Mouse (Mus musculus) kidney, adult 2 months (tissue): Measurements from ENCODE around the gene Prox2. TPM values are rescaled to one million over a fixed set of nuclear protein-coding genes. Genes with fewer than 3 reads are reported as not detected.

Experiments used
- DNase-seq: peaks from one replicate; pipeline ENCODE4 v3.0.0; 2021
- H3K27ac ChIP-seq: fragments of 200-500 bp; 2 replicates; pipeline ENCODE4 v1.5.1; 2012; ENCODE audit warnings: low read depth, low read length, control low read depth, inconsistent platforms; ENCODE audit not compliant: insufficient read depth
- H3K27me3 ChIP-seq: fragments of 200-500 bp; replicated peaks from 2 replicates; pipeline ENCODE4 v1.6.1; 2012; ENCODE audit warnings: mild to moderate bottlenecking, moderate library complexity, low read length, inconsistent platforms; ENCODE audit not compliant: control insufficient read depth, insufficient read depth
- H3K36me3 ChIP-seq: fragments of 200-500 bp; 2 replicates; pipeline ENCODE4 v1.6.1; 2012; ENCODE audit warnings: mild to moderate bottlenecking, moderate library complexity, low read length, inconsistent platforms; ENCODE audit not compliant: control insufficient read depth, insufficient read depth
- H3K4me1 ChIP-seq: fragments of 200-500 bp; 2 replicates; pipeline ENCODE4 v1.6.1; 2011; ENCODE audit warnings: low read length; ENCODE audit not compliant: control insufficient read depth, insufficient read depth
- H3K4me3 ChIP-seq: fragments of 200-500 bp; 2 replicates; pipeline ENCODE4 v1.5.1; 2011; ENCODE audit warnings: mild to moderate bottlenecking, low read depth, low read length, control low read depth; ENCODE audit not compliant: insufficient read depth
- CTCF ChIP-seq: fragments of 200-500 bp; conservative IDR thresholded peaks from 2 replicates; pipeline ENCODE4 v1.5.1; 2011; ENCODE audit warnings: low read depth, mild to moderate bottlenecking, control low read depth, low read length, moderate library complexity, mixed read lengths; ENCODE audit not compliant: insufficient read depth, insufficient read length
- POLR2A ChIP-seq: fragments of 200-500 bp; IDR thresholded peaks from one replicate; pipeline ENCODE4 v1.6.1; 2011; ENCODE audit warnings: low read depth, low read length, control low read depth
- WGBS: fragments of 180-500 bp; shearing (Covaris S2); methylation state at CpG from one replicate; pipeline ENCODE4 v1.1.7; 2018; 5-methylcytosine and 5-hydroxymethylcytosine counted together
- polyA plus RNA-seq: library from polyadenylated mRNA; depleted of rRNA; stranded (reverse); fragments of >200 nt; gene quantifications from 2 replicates; pipeline ENCODE4 v1.2.3, GENCODE M21; 2012

The Prox2 gene
- polyA plus RNA-seq, 1 experiment: 2.4 TPM

GRCm38 (mm10) chr12:85092214-85092613 is 18.3 kb downstream of the Prox2 start:
- no peaks in the 10 kb centered on the region; the same call in 1 of the 2 replicates for H3K36me3 ChIP-seq
- peak; percentile 77 for DNase-seq
- H3K4me3 ChIP-seq: no peak overlapping the region
- no peaks in the 10 kb centered on the region for H3K4me1 ChIP-seq
- 14% methylated on average over 3 of the region's 3 CpGs for WGBS
- no peak overlapping the region for H3K27ac ChIP-seq
- no peaks in the 10 kb centered on the region for H3K27me3 ChIP-seq
- TF ChIP-seq POLR2A (no peak), CTCF (peak; percentile 66)

- DNase-seq: no peak
- WGBS: 91% methylated on average over 3 of the region's 3 CpGs
- H3K27me3 ChIP-seq: no peaks in the 10 kb centered on the region
These were observed 19.4 kb downstream of the Prox2 start for GRCm38 (mm10) chr12:85091190-85091589.

GRCm38 (mm10) chr12:85087845-85088244 is 22.7 kb downstream of the Prox2 start:
- 80% methylated on average over 12 of the region's 12 CpGs for WGBS
- Histone ChIP-seq H3K27ac (no peak overlapping the region), H3K4me1 (no peaks in the 10 kb centered on the region), H3K36me3 (no peaks in the 10 kb centered on the region; the same call in 1 of the 2 replicates), H3K4me3 (no peak overlapping the region), H3K27me3 (no peaks in the 10 kb centered on the region)
- TF ChIP-seq CTCF (no peak), POLR2A (no peak)
- no peak for DNase-seq

More at GRCm38 (mm10) chr12:85091190-85091589, 19.4 kb downstream of the Prox2 start:
- H3K4me1 ChIP-seq: no peaks in the 10 kb centered on the region
- no peak overlapping the region for H3K4me3 ChIP-seq
- H3K27ac ChIP-seq: no peak overlapping the region
- TF ChIP-seq POLR2A (no peak), CTCF (no peak)
- H3K36me3 ChIP-seq: no peaks in the 10 kb centered on the region; the same call in 1 of the 2 replicates

GRCm38 (mm10) chr12:85084941-85085340 is 25.6 kb downstream of the Prox2 start:
- H3K27me3 ChIP-seq: no peaks in the 10 kb centered on the region
- 63% methylated on average over 4 of the region's 4 CpGs for WGBS
- H3K27ac ChIP-seq: no peak overlapping the region
- H3K36me3 ChIP-seq: no peaks in the 10 kb centered on the region; the same call in 1 of the 2 replicates
- no peak for DNase-seq
- TF ChIP-seq POLR2A (no peak), CTCF (no peak)
- no peak overlapping the region for H3K4me3 ChIP-seq
- H3K4me1 ChIP-seq: no peaks in the 10 kb centered on the region

DNA sequence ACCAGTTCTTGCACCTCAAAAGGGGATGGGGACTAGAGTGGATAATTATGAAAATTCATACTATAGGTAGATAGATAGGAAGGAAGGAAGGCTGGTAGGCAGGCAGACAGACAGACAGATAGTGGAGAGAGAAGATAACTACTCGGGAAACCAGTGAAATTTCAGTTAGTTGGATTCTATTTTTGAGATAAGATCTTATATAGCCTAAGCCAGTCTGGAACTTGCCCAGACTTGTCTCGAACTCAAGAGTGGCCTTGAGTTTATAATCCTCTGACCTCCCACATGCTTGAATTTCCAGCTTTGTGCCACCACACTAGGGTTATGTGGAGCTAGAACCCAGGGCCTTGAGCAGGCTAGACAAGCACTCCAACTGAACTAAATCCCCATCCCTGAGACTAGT is 26.3 kb downstream of the Prox2 start:
- 75% methylated on average over 2 of the region's 2 CpGs for WGBS
- H3K4me3 ChIP-seq: no peak overlapping the region
- no peak overlapping the region for H3K27ac ChIP-seq
- TF ChIP-seq CTCF (no peak), POLR2A (no peak)
- no peaks in the 10 kb centered on the region for H3K27me3 ChIP-seq
- H3K36me3 ChIP-seq: no peaks in the 10 kb centered on the region; the same call in 1 of the 2 replicates
- no peak for DNase-seq
- no peaks in the 10 kb centered on the region for H3K4me1 ChIP-seq

DNA sequence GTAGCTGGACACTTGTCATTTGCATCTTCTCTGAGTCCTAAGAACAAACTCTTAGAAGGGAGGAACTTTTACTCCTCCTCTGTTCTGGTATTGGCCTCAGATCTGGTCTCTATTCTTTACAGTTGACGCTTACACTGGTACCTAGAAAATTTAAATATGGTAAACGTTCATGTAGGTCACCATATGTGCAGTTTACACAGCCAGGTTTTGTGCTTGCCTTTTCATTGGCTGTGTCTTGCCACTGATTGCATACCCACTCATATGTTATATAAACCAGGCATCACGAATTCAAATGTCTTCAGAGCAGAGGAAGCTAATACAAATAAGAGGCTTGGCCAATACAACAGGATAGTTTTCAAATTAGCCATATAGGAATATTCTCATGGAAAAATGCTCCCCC is 33.5 kb downstream of the Prox2 start:
- no peak overlapping the region for H3K4me3 ChIP-seq
- no peak overlapping the region for H3K27ac ChIP-seq
- H3K36me3 ChIP-seq: no peaks in the 10 kb centered on the region
- no peaks in the 10 kb centered on the region for H3K4me1 ChIP-seq
- WGBS: 92% methylated on average over 3 of the region's 3 CpGs
- DNase-seq: no peak
- H3K27me3 ChIP-seq: no peaks in the 10 kb centered on the region
- no peak for TF ChIP-seq POLR2A
- no peak for TF ChIP-seq CTCF

- peaks cover 2% of the 10 kb centered on the region; the same call in 1 of the 2 replicates for H3K36me3 ChIP-seq
- TF ChIP-seq CTCF: no peak
- TF ChIP-seq POLR2A: no peak
- DNase-seq: no peak
These were observed 39.5 kb downstream of the Prox2 start for GRCm38 (mm10) chr12:85071043-85071442.

More at GRCm38 (mm10) chr12:85071043-85071442, 39.5 kb downstream of the Prox2 start:
- no peak overlapping the region for H3K27ac ChIP-seq
- H3K4me3 ChIP-seq: no peak overlapping the region
- no peaks in the 10 kb centered on the region for H3K27me3 ChIP-seq
- no peaks in the 10 kb centered on the region for H3K4me1 ChIP-seq
